Mouse (Mus musculus): ENCODE results near the gene Crb2. TPM values are rescaled to one million over a fixed set of nuclear protein-coding genes. Genes with fewer than 3 reads are reported as not detected.

Crb2 gene
- total and polyA plus RNA-seq, 3 experiments: not detected

- H3K27ac ChIP-seq (ENCODE audit: control insufficient read depth, low read depth, low read length): no peak overlapping the region
- TF ChIP-seq KAT2A (conservative IDR thresholded peaks at IDR 0.05; ENCODE audit: low read depth, low read length) (no peak), SMC3 (IDR thresholded peaks at IDR 0.05; ENCODE audit: low read depth, low read length) (no peak), TAL1 (IDR thresholded peaks at IDR 0.05; ENCODE audit: low read length) (no peak), ZMIZ1 (IDR thresholded peaks at IDR 0.05; ENCODE audit: low read depth, low read length) (no peak), GATA1 (IDR thresholded peaks at IDR 0.05; ENCODE audit: low read depth, low read length) (no peak), GABPA (IDR thresholded peaks at IDR 0.05; ENCODE audit: low read depth, low read length) (no peak), CTCF (IDR thresholded peaks at IDR 0.05 in 2 of 3, conservative IDR thresholded peaks at IDR 0.05 in 1 of 3; ENCODE audit: control insufficient read depth in 1 of 3, insufficient read depth in 1 of 3, low read depth in 2 of 3, low read length in 3 of 3, poor library complexity in 1 of 3, severe bottlenecking in 1 of 3) (no peak), POLR2AphosphoS5 (IDR thresholded peaks at IDR 0.05; ENCODE audit: borderline replicate concordance, low read depth, low read length) (no peak), RAD21 (IDR thresholded peaks at IDR 0.05; ENCODE audit: low read depth, low read length) (no peak), MEF2A (IDR thresholded peaks at IDR 0.05; ENCODE audit: extremely low read depth, insufficient replicate concordance, low read depth, low read length, poor library complexity, severe bottlenecking) (no peak), MYC (IDR thresholded peaks at IDR 0.05; ENCODE audit: low read depth, low read length) (no peak)
- H3K4me1 ChIP-seq (ENCODE audit: control insufficient read depth in 1 of 2, insufficient read depth in 2 of 2, low read length in 2 of 2): no peaks in the 10 kb centered on the region
- no peaks in the 10 kb centered on the region for H3K36me3 ChIP-seq (ENCODE audit: control insufficient read depth in 1 of 2, insufficient read depth in 2 of 2, low read length in 2 of 2)
- no peaks in the 10 kb centered on the region for H3K27me3 ChIP-seq (ENCODE audit: control insufficient read depth in 1 of 2, insufficient read depth in 2 of 2, low read length in 2 of 2)
- no peaks in the 10 kb centered on the region for H3K79me2 ChIP-seq (ENCODE audit: control insufficient read depth, insufficient read depth, low read length, poor library complexity)
- no peak for DNase-seq (ENCODE audit: low read depth, low spot score)
- no peak overlapping the region for H3K4me3 ChIP-seq (ENCODE audit: control insufficient read depth in 1 of 2, insufficient read depth in 1 of 2, low read depth in 2 of 2, low read length in 2 of 2)
- no peaks in the 10 kb centered on the region for H3K9me3 ChIP-seq (replicated peaks; ENCODE audit: insufficient read depth, low read length)
- no peak overlapping the region for H3K9ac ChIP-seq (ENCODE audit: control insufficient read depth, low read depth, low read length, poor library complexity, severe bottlenecking)
Observed at GRCm38 (mm10) chr2:37796021-37796420, 20.0 kb downstream of the Crb2 start.

- TF ChIP-seq KAT2A (conservative IDR thresholded peaks at IDR 0.05; ENCODE audit: low read depth, low read length): no peak
- TF ChIP-seq HCFC1 (IDR thresholded peaks at IDR 0.05; ENCODE audit: low read depth, low read length): no peak
- TF ChIP-seq TCF12 (IDR thresholded peaks at IDR 0.05; ENCODE audit: low read depth, low read length): no peak
- TF ChIP-seq MYB (IDR thresholded peaks at IDR 0.05; ENCODE audit: low read depth, low read length): no peak
- no peak for TF ChIP-seq MAZ (IDR thresholded peaks at IDR 0.05; ENCODE audit: low read depth, low read length)
- TF ChIP-seq BHLHE40 (IDR thresholded peaks at IDR 0.05; ENCODE audit: borderline replicate concordance, low read depth, low read length): no peak
- TF ChIP-seq NRF1 (IDR thresholded peaks at IDR 0.05; ENCODE audit: insufficient read depth, low read depth, low read length, poor library complexity, severe bottlenecking): no peak
- Histone ChIP-seq H3K79me2 (ENCODE audit: control insufficient read depth, insufficient read depth, low read length, poor library complexity) (no peaks in the 10 kb centered on the region), H3K36me3 (ENCODE audit: control insufficient read depth in 1 of 2, insufficient read depth in 2 of 2, low read length in 2 of 2) (no peaks in the 10 kb centered on the region), H3K27me3 (ENCODE audit: control insufficient read depth in 1 of 2, insufficient read depth in 2 of 2, low read length in 2 of 2) (no peaks in the 10 kb centered on the region), H3K9ac (ENCODE audit: control insufficient read depth, low read depth, low read length, poor library complexity, severe bottlenecking) (no peak overlapping the region), H3K9me3 (replicated peaks; ENCODE audit: insufficient read depth, low read length) (no peaks in the 10 kb centered on the region), H3K4me3 (ENCODE audit: control insufficient read depth in 1 of 2, insufficient read depth in 1 of 2, low read depth in 2 of 2, low read length in 2 of 2) (no peak overlapping the region), H3K27ac (ENCODE audit: control insufficient read depth, low read depth, low read length) (no peak overlapping the region), H3K4me1 (ENCODE audit: control insufficient read depth in 1 of 2, insufficient read depth in 2 of 2, low read length in 2 of 2) (no peaks in the 10 kb centered on the region)
- no peak for DNase-seq (ENCODE audit: low read depth, low spot score)
Observed at GRCm38 (mm10) chr2:37797046-37797445, 21.0 kb downstream of the Crb2 start.
